Mouse (Mus musculus): ENCODE measurements around the gene Klk1b1. TPM values are rescaled to one million over a fixed set of nuclear protein-coding genes. Genes with fewer than 3 reads are reported as not detected.
"Not testable (repeated sequence)": the region's sequence is repeated elsewhere in the genome, so short reads cannot be mapped to it uniquely, and the experiment has no call there.

Gene Klk1b1
- polyA plus RNA-seq, 1 experiment from 2014 or later = not detected

GRCm38 (mm10) chr7:43942293-43942692 is 24.3 kb upstream of the Klk1b1 start:
- not testable (repeated sequence) for H3K4me1 ChIP-seq; H3K27ac ChIP-seq; H3K4me2 ChIP-seq; ATAC-seq; H3K9me3 ChIP-seq (replicated peaks); H3K9ac ChIP-seq; H3K4me3 ChIP-seq; H3K27me3 ChIP-seq; H3K36me3 ChIP-seq (ENCODE audit: poor library complexity, severe bottlenecking)
- 67% methylated on average over 3 of the region's 3 CpGs for WGBS

DNA sequence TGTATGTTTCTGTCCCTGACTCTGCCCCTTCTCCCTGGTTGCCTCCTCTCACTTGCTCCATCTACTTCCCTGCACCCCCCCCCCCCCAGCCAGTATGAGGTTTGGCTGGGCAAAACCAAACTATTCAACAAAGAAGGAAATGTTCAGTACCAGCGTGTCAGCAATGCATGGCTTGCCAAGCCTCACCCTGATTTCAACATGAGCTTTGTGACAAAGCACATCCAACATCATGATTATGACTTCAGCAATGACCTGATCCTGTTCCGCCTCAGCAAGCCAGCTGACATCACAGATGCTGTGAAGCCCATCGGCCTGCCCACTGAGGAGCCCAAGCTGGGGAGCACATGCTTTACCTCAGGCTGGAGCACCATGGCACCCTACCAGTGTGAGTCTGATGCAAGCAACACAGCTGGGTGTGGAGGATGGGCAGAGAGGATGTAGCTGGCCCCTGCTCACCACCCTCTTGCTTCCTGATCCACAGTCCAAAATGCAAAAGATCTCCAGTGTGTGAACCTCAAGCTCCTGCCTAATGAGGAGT is 21.8 kb upstream of the Klk1b1 start:
- Histone ChIP-seq H3K27me3 (no peaks in the 10 kb centered on the region), H3K4me1 (no peaks in the 10 kb centered on the region), H3K36me3 (ENCODE audit: poor library complexity, severe bottlenecking) (no peaks in the 10 kb centered on the region), H3K4me2 (no peak overlapping the region), H3K9ac (no peak overlapping the region), H3K4me3 (no peak overlapping the region), H3K9me3 (replicated peaks) (no peaks in the 10 kb centered on the region), H3K27ac (no peak overlapping the region)
- WGBS = 75% methylated on average over 3 of the region's 3 CpGs
- ATAC-seq = no peak

- Histone ChIP-seq H3K9ac (no peak within 1 kb of the TSS), H3K4me2 (no peak within 1 kb of the TSS), H3K27ac (no peak within 1 kb of the TSS), H3K4me1 (no peaks in the 10 kb centered on the region), H3K9me3 (replicated peaks) (no peaks in the 10 kb centered on the region), H3K27me3 (no peaks in the 10 kb centered on the region), H3K4me3 (no peak within 1 kb of the TSS), H3K36me3 (ENCODE audit: poor library complexity, severe bottlenecking) (no peaks in the 10 kb centered on the region)
- 85% methylated on average over 2 of the region's 2 CpGs for WGBS
- no peak for ATAC-seq
These were observed 16.2 kb upstream of the Klk1b1 start, which contains the start of gene Klk1b8 for GRCm38 (mm10) chr7:43950364-43950763. Gene Klk1b8, plus strand, starts transcription at chr7:43950664.

- Histone ChIP-seq H3K27ac (no peak overlapping the region), H3K4me2 (no peak overlapping the region), H3K4me3 (no peak overlapping the region), H3K36me3 (ENCODE audit: poor library complexity, severe bottlenecking) (no peaks in the 10 kb centered on the region), H3K9ac (no peak overlapping the region), H3K4me1 (no peaks in the 10 kb centered on the region), H3K27me3 (no peaks in the 10 kb centered on the region), H3K9me3 (replicated peaks) (no peaks in the 10 kb centered on the region)
- 80% methylated on average over 4 of the region's 4 CpGs for WGBS
- no peak for ATAC-seq
These were observed 13.8 kb upstream of the Klk1b1 start for GRCm38 (mm10) chr7:43952703-43953102.

- WGBS = 89% methylated on average over 3 of the region's 3 CpGs
- Histone ChIP-seq H3K4me3 (no peak overlapping the region), H3K9ac (no peak overlapping the region), H3K4me2 (no peak overlapping the region), H3K36me3 (ENCODE audit: poor library complexity, severe bottlenecking) (no peaks in the 10 kb centered on the region), H3K9me3 (replicated peaks) (no peaks in the 10 kb centered on the region), H3K4me1 (no peaks in the 10 kb centered on the region), H3K27me3 (no peaks in the 10 kb centered on the region), H3K27ac (no peak overlapping the region)
- no peak for ATAC-seq
These were observed 507 bp downstream of the Klk1b1 start for GRCm38 (mm10) chr7:43967058-43967457.

- H3K27me3 ChIP-seq = no peaks in the 10 kb centered on the region
- no peak for ATAC-seq
- H3K36me3 ChIP-seq (ENCODE audit: poor library complexity, severe bottlenecking) = no peaks in the 10 kb centered on the region
- H3K4me3 ChIP-seq = no peak overlapping the region
- H3K9me3 ChIP-seq (replicated peaks) = no peaks in the 10 kb centered on the region
- no peak overlapping the region for H3K4me2 ChIP-seq
- H3K27ac ChIP-seq = no peak overlapping the region
- WGBS = 85% methylated on average over 2 of the region's 2 CpGs
- no peak overlapping the region for H3K9ac ChIP-seq
- no peaks in the 10 kb centered on the region for H3K4me1 ChIP-seq
These were observed 1.1 kb downstream of the Klk1b1 start for GRCm38 (mm10) chr7:43967612-43968011.

GRCm38 (mm10) chr7:43975761-43976160 is 9.2 kb downstream of the Klk1b1 start, which contains the start of gene Klk1b9:
Gene Klk1b9, plus strand, starts transcription at chr7:43976061.
- not testable (repeated sequence) for H3K4me1 ChIP-seq; H3K27ac ChIP-seq; H3K27me3 ChIP-seq; H3K4me3 ChIP-seq; H3K4me2 ChIP-seq; ATAC-seq; H3K9ac ChIP-seq; H3K36me3 ChIP-seq (ENCODE audit: poor library complexity, severe bottlenecking); H3K9me3 ChIP-seq (replicated peaks)
- 84% methylated on average over 1 of the region's 1 CpGs for WGBS

DNA sequence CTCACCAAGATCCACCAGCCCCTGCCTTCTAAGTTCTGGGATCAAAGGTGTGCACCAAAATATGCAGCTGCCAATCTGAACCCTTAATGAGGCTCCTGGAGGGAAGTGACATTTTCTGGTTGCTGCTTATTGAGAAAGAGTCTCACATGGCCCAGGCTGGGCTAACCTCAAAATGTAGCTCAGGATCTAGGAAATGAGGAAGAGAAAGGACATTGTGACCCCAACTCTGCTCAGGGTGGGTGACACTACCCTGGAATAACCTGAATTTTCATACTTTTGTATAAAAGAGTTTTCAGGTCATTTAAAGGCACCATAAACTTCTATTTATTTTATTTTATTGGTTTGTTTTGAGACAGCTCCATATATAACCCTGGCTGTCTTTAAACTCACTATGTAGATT is 19.1 kb downstream of the Klk1b1 start:
- Histone ChIP-seq H3K4me2 (no peak overlapping the region), H3K27me3 (no peaks in the 10 kb centered on the region), H3K36me3 (ENCODE audit: poor library complexity, severe bottlenecking) (no peaks in the 10 kb centered on the region), H3K4me1 (no peaks in the 10 kb centered on the region), H3K9me3 (replicated peaks) (no peaks in the 10 kb centered on the region), H3K4me3 (no peak overlapping the region), H3K9ac (no peak overlapping the region), H3K27ac (no peak overlapping the region)
- no peak for ATAC-seq

DNA sequence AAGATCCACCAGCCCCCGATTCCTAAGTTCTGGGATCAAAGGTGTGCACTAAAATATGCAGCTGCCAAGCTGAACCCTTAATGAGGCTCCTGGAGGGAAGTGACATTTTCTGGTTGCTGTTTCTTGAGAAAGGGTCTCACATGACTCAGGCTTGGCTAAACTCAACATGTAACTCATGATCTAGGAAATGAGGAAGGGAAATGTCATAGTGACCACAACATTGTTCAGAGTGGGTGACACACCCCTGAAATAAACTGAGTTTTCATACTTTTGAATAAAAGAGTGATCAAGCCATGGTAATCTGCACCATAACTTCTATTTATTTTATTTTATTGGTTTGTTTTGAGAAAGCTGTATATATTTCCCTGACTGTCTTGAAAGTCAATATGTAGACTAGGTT is 28.3 kb downstream of the Klk1b1 start:
- not testable (repeated sequence) for H3K27ac ChIP-seq; H3K4me3 ChIP-seq; H3K36me3 ChIP-seq (ENCODE audit: poor library complexity, severe bottlenecking); ATAC-seq; H3K27me3 ChIP-seq; H3K4me2 ChIP-seq; H3K9me3 ChIP-seq (replicated peaks); H3K9ac ChIP-seq; H3K4me1 ChIP-seq
- 69% methylated on average over 1 of the region's 1 CpGs for WGBS

GRCm38 (mm10) chr7:43995577-43995976 is 29.0 kb downstream of the Klk1b1 start, which contains the start of gene Klk1b11:
Gene Klk1b11, plus strand, starts transcription at chr7:43995877.
- H3K4me1 ChIP-seq; H3K27ac ChIP-seq; H3K4me2 ChIP-seq; H3K4me3 ChIP-seq; ATAC-seq; H3K9me3 ChIP-seq (replicated peaks); H3K9ac ChIP-seq; H3K36me3 ChIP-seq (ENCODE audit: poor library complexity, severe bottlenecking); H3K27me3 ChIP-seq: not testable (repeated sequence)
- WGBS = 87% methylated on average over 4 of the region's 4 CpGs

DNA sequence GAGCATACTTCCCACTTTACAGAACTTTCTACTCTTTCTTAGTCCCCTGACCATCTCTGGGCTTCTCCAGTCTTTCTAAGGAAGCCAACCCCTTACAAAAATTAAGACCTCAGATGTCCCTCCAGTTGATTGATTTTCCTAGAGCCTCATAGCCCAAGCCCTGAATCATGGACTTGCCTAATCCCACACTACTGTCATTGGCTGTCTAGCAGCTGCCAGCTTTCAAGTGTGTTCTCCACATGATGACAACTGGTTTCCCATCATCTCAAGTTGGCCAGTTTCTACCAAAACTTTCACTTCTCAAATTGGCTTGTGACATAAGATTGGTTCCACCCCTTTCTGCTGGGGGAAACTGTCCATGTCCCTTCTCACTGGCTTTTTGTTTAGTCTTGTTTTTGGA is 38.3 kb downstream of the Klk1b1 start:
- Histone ChIP-seq H3K9me3 (replicated peaks) (no peaks in the 10 kb centered on the region), H3K4me1 (no peaks in the 10 kb centered on the region), H3K4me2 (no peak overlapping the region), H3K27ac (no peak overlapping the region), H3K9ac (no peak overlapping the region), H3K27me3 (no peaks in the 10 kb centered on the region), H3K36me3 (ENCODE audit: poor library complexity, severe bottlenecking) (no peaks in the 10 kb centered on the region), H3K4me3 (no peak overlapping the region)
- ATAC-seq = no peak

DNA sequence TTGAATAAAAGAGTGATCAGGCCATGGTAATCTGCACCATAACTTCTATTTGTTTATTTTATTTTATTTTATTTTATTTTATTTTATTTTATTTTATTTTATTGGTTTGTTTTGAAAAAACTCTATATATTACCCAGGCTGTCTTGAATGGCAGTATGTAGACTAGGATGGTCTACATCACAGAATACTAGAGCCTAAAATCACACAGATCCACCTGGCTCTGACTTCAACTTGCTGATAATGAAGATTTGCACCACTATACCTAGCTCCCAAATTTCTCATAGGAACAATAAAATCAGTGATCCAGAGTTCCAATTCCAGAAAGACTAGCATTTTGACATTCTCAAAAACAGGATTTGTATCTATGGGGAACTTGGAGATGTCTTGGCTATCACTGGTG is 45.3 kb downstream of the Klk1b1 start, which contains the start of gene Klk1b26:
Gene Klk1b26, plus strand, starts transcription at position 301 of the 400 bp plus-strand sequence.
- not testable (repeated sequence) for H3K4me1 ChIP-seq; H3K27ac ChIP-seq; H3K9me3 ChIP-seq (replicated peaks); H3K27me3 ChIP-seq; H3K4me2 ChIP-seq; H3K4me3 ChIP-seq; ATAC-seq; H3K9ac ChIP-seq; H3K36me3 ChIP-seq (ENCODE audit: poor library complexity, severe bottlenecking)

DNA sequence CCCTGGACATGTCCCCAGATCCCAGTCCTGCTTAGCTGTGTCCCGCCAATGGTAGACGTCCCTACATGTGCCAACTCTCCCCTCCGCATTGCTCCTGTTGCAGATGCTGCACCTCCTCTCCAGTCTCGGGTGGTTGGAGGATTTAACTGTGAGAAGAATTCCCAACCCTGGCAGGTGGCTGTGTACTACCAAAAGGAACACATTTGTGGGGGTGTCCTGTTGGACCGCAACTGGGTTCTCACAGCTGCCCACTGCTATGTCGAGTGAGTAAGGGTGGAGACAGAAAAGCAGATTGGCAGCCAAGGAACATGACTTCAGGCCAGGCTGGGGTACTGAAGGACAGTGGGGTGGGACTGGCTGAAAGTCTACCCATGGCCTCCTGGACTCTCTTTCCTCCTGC is 48.1 kb downstream of the Klk1b1 start:
- ATAC-seq; H3K9ac ChIP-seq; H3K27me3 ChIP-seq; H3K4me2 ChIP-seq; H3K36me3 ChIP-seq (ENCODE audit: poor library complexity, severe bottlenecking); H3K4me1 ChIP-seq; H3K9me3 ChIP-seq (replicated peaks); H3K27ac ChIP-seq; H3K4me3 ChIP-seq: not testable (repeated sequence)
- WGBS = 81% methylated on average over 6 of the region's 6 CpGs
